In the genomic region with DNA sequence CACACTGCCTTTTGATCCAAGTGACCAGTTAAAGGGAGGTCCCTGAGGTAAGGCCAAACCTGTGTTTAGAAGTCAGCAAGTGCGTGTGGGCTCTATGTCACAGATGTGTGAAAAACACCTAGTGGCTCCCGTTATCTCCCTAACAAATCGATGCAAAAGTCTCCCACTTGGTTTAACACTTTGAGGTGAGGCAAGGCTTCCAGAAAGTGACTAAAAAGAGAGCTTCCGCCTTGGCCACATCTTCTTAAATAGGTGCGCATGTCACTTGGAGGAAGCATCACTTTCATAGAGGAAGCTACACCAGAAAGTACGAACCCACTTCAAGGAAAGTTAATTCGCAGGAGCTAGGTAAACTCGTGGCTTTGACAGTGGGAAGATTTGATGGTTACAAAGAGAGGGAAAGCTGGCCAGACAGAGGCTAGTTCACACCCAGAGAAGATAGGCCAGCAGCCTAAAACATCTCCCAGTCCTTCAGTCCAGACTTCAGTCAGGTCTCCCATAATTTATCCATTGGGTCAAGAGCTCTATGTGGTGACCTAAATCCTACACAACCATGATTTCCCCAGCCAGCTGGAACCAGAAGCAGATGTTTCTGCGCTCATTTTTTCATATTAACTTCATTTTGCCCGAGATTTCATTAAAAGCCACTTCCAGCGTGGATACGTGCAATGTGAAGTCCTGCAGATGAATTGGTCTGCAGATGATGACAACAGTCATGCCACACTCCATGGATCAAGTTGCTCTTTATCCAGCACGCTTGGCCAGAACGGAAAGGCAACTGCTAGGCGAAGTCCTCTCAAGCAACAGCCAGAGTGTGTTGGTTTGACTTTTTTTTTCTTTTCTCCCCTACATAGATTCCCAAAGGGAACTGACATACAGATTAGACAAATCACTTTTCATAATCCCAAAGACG, we compare ENCODE assay signal across 17 mouse cellular contexts.
DNase-seq lines count a peak whose midpoint lies in the region; ATAC-seq lines count a peak whose summit lies in the region.
"Had no signal": no experiment of that assay in that cellular context is flagged by ENCODE, and none has a peak within 500 bp of the region (broad histone marks: within the 10 kb centered on the region; RNA-seq: fewer than 3 reads in every experiment).

No protein-coding gene starts in this region.

- no peaks in the 10 kb centered on the region for H3K36me3 ChIP-seq in heart, embryonic 10.5 days
- H3K36me3 ChIP-seq: hindbrain, embryonic 12.5 days had no signal

- H3K4me3 ChIP-seq in heart, embryonic 10.5 days = no peak overlapping the region
- H3K4me3 ChIP-seq: hindbrain, embryonic 12.5 days had no signal

- peak; percentile 45 for DNase-seq in heart, embryonic 10.5 days (ENCODE audit: low spot score)
- DNase-seq in heart, postnatal 25 days (ENCODE audit: low spot score) = no peak
- peak; percentile 83 for DNase-seq in CD4-positive helper T cell, adult 2 months (ENCODE audit: low read depth, low spot score)
- peak; percentile 87 for DNase-seq in induced T-regulatory cell, adult 2 months (ENCODE audit: low read depth)
- DNase-seq in lung, postnatal 4 days = peak; percentile 9 to 57
- DNase-seq in layer of hippocampus, postnatal 14 days (ENCODE audit: low spot score in 2 of 2) = no peak
- no peak for DNase-seq in cerebellum, postnatal 14 days
- DNase-seq: cerebellum, adult 8-10 months; gastrocnemius, postnatal 25 days; retina, postnatal 1 day; right cerebral cortex, postnatal 4 days; thymus, adult 2 months had no signal

- no peaks in the 10 kb centered on the region for H3K4me1 ChIP-seq in heart, embryonic 10.5 days
- H3K4me1 ChIP-seq: hindbrain, embryonic 12.5 days had no signal

- ATAC-seq in erythroid progenitor cell, adult 5-6 weeks (replicated peaks; ENCODE audit: low FRiP score, poor library complexity, severe bottlenecking) = no peak
- ATAC-seq: forebrain, embryonic 14.5 days; midbrain, embryonic 16.5 days had no signal

- H3K27me3 ChIP-seq in heart, embryonic 10.5 days (ENCODE audit: insufficient read depth, poor library complexity, severe bottlenecking) = no peaks in the 10 kb centered on the region
- H3K27me3 ChIP-seq: hindbrain, embryonic 12.5 days had no signal

- intact Hi-C loops in heart, postnatal 25 days (cut with DNase I) = no loop called here

- H3K9me3 ChIP-seq in heart, embryonic 10.5 days = no peaks in the 10 kb centered on the region
- H3K9me3 ChIP-seq: hindbrain, embryonic 12.5 days had no signal

- WGBS in heart, embryonic 10.5 days = 75% methylated on average over 16 of the region's 16 CpGs

- H3K27ac ChIP-seq in heart, embryonic 10.5 days = no peak overlapping the region
- H3K27ac ChIP-seq: hindbrain, embryonic 12.5 days; liver, embryonic 14.5 days had no signal

Comparison
In these comparisons a context has a peak if more than half of its experiments do, and no peak if none do; other contexts are left out.
1. DNase-seq: peak in heart, embryonic 10.5 days (single experiment), CD4-positive helper T cell, adult 2 months (single experiment), induced T-regulatory cell, adult 2 months (single experiment) and lung, postnatal 4 days (2 of 2); none in heart, postnatal 25 days (single experiment), layer of hippocampus, postnatal 14 days (0 of 2) and cerebellum, postnatal 14 days (0 of 2).